Mouse (Mus musculus) ES-E14 (cell line): ENCODE measurements around the gene Smox. TPM values are rescaled to one million over a fixed set of nuclear protein-coding genes. Genes with fewer than 3 reads are reported as not detected.

Source experiments
- DNase-seq: peaks from one replicate; pipeline ENCODE4 v3.0.0-alpha.2; 2013; ENCODE audit warnings: low read depth, low spot score
- H3K27ac ChIP-seq: 2 replicates; pipeline ENCODE4 v1.5.1; 2012; ENCODE audit warnings: low read depth, mild to moderate bottlenecking, low read length, moderate library complexity, mixed read lengths; ENCODE audit not compliant: poor library complexity, insufficient read depth, severe bottlenecking
- H3K36me3 ChIP-seq: 2 replicates; pipeline ENCODE4 v1.6.1; 2012; ENCODE audit warnings: mild to moderate bottlenecking, low read length, moderate library complexity, mixed read lengths; ENCODE audit not compliant: control insufficient read depth, poor library complexity, insufficient read depth, severe bottlenecking
- H3K4me1 ChIP-seq, 2 experiments: fragments of 150-350 bp in 1 of 2; sonication (generic) in 1 of 2; 2 replicates each; pipeline ENCODE4 v1.6.1; 2012; ENCODE audit warnings: low read length in 2 of 2, mild to moderate bottlenecking in 1 of 2, mixed read lengths in 1 of 2; ENCODE audit not compliant: control insufficient read depth in 2 of 2, insufficient read depth in 2 of 2, poor library complexity in 1 of 2
- H3K4me3 ChIP-seq, 2 experiments: fragments of 150-350 bp in 1 of 2; sonication (generic) in 1 of 2; 2 replicates each; pipeline ENCODE4 v1.5.1; 2012; ENCODE audit warnings: low read length in 2 of 2, low read depth in 1 of 2, mild to moderate bottlenecking in 1 of 2, mixed read lengths in 1 of 2; ENCODE audit not compliant: insufficient read depth in 1 of 2, poor library complexity in 1 of 2, severe bottlenecking in 1 of 2
- H3K9ac ChIP-seq: 2 replicates; pipeline ENCODE4 v1.6.1; 2012; ENCODE audit warnings: low read depth, mild to moderate bottlenecking, low read length, mixed read lengths; ENCODE audit not compliant: poor library complexity, insufficient read depth, severe bottlenecking
- H3K9me3 ChIP-seq: fragments of 150-350 bp; sonication (generic); 2 replicates; pipeline ENCODE4 v1.6.1; 2012; ENCODE audit warnings: low read depth, mild to moderate bottlenecking, low read length; ENCODE audit not compliant: control insufficient read depth, insufficient read depth
- CHD2 ChIP-seq: IDR thresholded peaks from 2 replicates; pipeline ENCODE4 v1.6.1; 2014; ENCODE audit warnings: mild to moderate bottlenecking, low read depth, low read length, inconsistent platforms
- HCFC1 ChIP-seq: IDR thresholded peaks from 2 replicates; pipeline ENCODE4 v1.6.1; 2012; ENCODE audit warnings: low read length, inconsistent platforms, borderline replicate concordance; ENCODE audit not compliant: insufficient read depth
- MAFK ChIP-seq: IDR thresholded peaks from 2 replicates; pipeline ENCODE4 v1.6.1; 2014; ENCODE audit warnings: mild to moderate bottlenecking, low read depth, low read length, inconsistent platforms; ENCODE audit not compliant: insufficient read depth
- ZC3H11A ChIP-seq: IDR thresholded peaks from 2 replicates; pipeline ENCODE4 v1.6.1; 2012; ENCODE audit warnings: low read depth, mild to moderate bottlenecking, inconsistent platforms, low read length, borderline replicate concordance
- ZNF384 ChIP-seq: IDR thresholded peaks from 2 replicates; pipeline ENCODE4 v1.6.1; 2012; ENCODE audit warnings: low read depth, low read length, inconsistent platforms
- in situ Hi-C, 2 experiments: fragments of 600-800 bp; cut with MboI; formaldehyde crosslinking; loops; one replicate each; pipeline ENCODE4 v1.15.1; 2025; ENCODE audit warnings: low sequenced_read_pairs in 2 of 2, inconsistent platforms in 1 of 2; ENCODE audit not compliant: unreplicated experiment in 2 of 2
- total RNA-seq: library from RNA; depleted of rRNA; stranded (reverse); fragments of 300-350 nt; gene quantifications from 2 replicates; pipeline ENCODE4 v1.2.3, GENCODE M21; 2012

Smox gene
- total RNA-seq, 1 experiment = 12.9 TPM

GRCm38 (mm10) chr2:131457728-131458127 lies 33.6 kb upstream of the Smox start:
- H3K4me1 ChIP-seq = no peaks in the 10 kb centered on the region
- no peak overlapping the region for H3K9ac ChIP-seq
- no peak for TF ChIP-seq HCFC1
- no peak for TF ChIP-seq MAFK
- TF ChIP-seq ZC3H11A = no peak
- no peak for TF ChIP-seq CHD2
- TF ChIP-seq ZNF384 = no peak
- H3K4me3 ChIP-seq = no peak overlapping the region
- in situ Hi-C loops = no loop called here
- H3K36me3 ChIP-seq = no peaks in the 10 kb centered on the region
- no peaks in the 10 kb centered on the region for H3K9me3 ChIP-seq
- DNase-seq = no peak
- no peak overlapping the region for H3K27ac ChIP-seq

GRCm38 (mm10) chr2:131460946-131461682 lies 30.2 kb upstream of the Smox start:
- Histone ChIP-seq H3K36me3 (no peaks in the 10 kb centered on the region), H3K9me3 (no peaks in the 10 kb centered on the region), H3K27ac (no peak overlapping the region), H3K9ac (no peak overlapping the region), H3K4me1 (no peaks in the 10 kb centered on the region), H3K4me3 (no peak overlapping the region)
- in situ Hi-C loops = no loop called here
- DNase-seq = no peak
- TF ChIP-seq ZNF384 (no peak), HCFC1 (no peak), MAFK (no peak), CHD2 (no peak), ZC3H11A (no peak)

- TF ChIP-seq HCFC1 = no peak
- TF ChIP-seq CHD2 = no peak
- TF ChIP-seq ZNF384 = no peak
- TF ChIP-seq MAFK = no peak
- TF ChIP-seq ZC3H11A = no peak
- no peak overlapping the region for H3K4me3 ChIP-seq
- no peaks in the 10 kb centered on the region for H3K36me3 ChIP-seq
- DNase-seq = no peak
- H3K9ac ChIP-seq = no peak overlapping the region
- no peaks in the 10 kb centered on the region for H3K9me3 ChIP-seq
- H3K4me1 ChIP-seq = no peaks in the 10 kb centered on the region
- in situ Hi-C loops = no loop called here
- no peak overlapping the region for H3K27ac ChIP-seq
Measured at GRCm38 (mm10) chr2:131462991-131463390, 28.3 kb upstream of the Smox start.

GRCm38 (mm10) chr2:131464147-131464546 lies 27.1 kb upstream of the Smox start:
- in situ Hi-C loops = no loop called here
- Histone ChIP-seq H3K9ac (no peak overlapping the region), H3K9me3 (no peaks in the 10 kb centered on the region), H3K4me1 (no peaks in the 10 kb centered on the region), H3K4me3 (no peak overlapping the region), H3K27ac (no peak overlapping the region), H3K36me3 (no peaks in the 10 kb centered on the region)
- no peak for TF ChIP-seq ZNF384
- TF ChIP-seq HCFC1 = no peak
- no peak for TF ChIP-seq ZC3H11A
- TF ChIP-seq CHD2 = no peak
- no peak for TF ChIP-seq MAFK
- no peak for DNase-seq

- DNase-seq = no peak
- TF ChIP-seq ZNF384 (no peak), MAFK (no peak), HCFC1 (no peak), CHD2 (no peak), ZC3H11A (no peak)
- H3K27ac ChIP-seq = no peak overlapping the region
- H3K9me3 ChIP-seq = no peaks in the 10 kb centered on the region
- H3K9ac ChIP-seq = no peak overlapping the region
- no peak overlapping the region for H3K4me3 ChIP-seq
- H3K36me3 ChIP-seq = no peaks in the 10 kb centered on the region
- in situ Hi-C loops = no loop called here
- no peaks in the 10 kb centered on the region for H3K4me1 ChIP-seq
Measured at GRCm38 (mm10) chr2:131466732-131467131, 24.6 kb upstream of the Smox start.
